Mouse (Mus musculus) heart, postnatal 14 days (tissue): ENCODE measurements at regions not wholly inside any gene's neighbourhood (a gene's known extent, or its start where the extent isn't known, plus 50 kb on each side); places are given as distances from the start of the nearest gene placed in this dataset.
"Not testable (repeated sequence)": the region's sequence is repeated elsewhere in the genome, so short reads cannot be mapped to it uniquely, and the experiment has no call there.

Source experiments
- DNase-seq, 2 experiments: peaks; one replicate each; pipeline ENCODE4 v3.0.0; 2021 to 2022
- intact Hi-C: fragments of 180-260 bp; cut with DNase I; formaldehyde crosslinking; loops from one replicate; pipeline ENCODE4 v1.15.1; 2025

GRCm38 (mm10) chr2:53276435-53276834 is 84.9 kb downstream of the Arl6ip6 start:
- DNase-seq = no peak
- intact Hi-C loops = no loop called here

- intact Hi-C loops = no loop called here
- no peak for DNase-seq
These were observed 110.3 kb downstream of the Arl6ip6 start for GRCm38 (mm10) chr2:53301712-53302423.

GRCm38 (mm10) chr2:53330680-53331079 is 139.2 kb downstream of the Arl6ip6 start:
- intact Hi-C loops = loop anchor here (2.0 kb wide), 1 partner anchor 754 kb away; the partner anchor contains the start of gene Rprm
- peak in 1 of 2 experiments; percentile 34 for DNase-seq

GRCm38 (mm10) chr2:53359026-53359425 is 167.5 kb downstream of the Arl6ip6 start:
- DNase-seq = no peak
- intact Hi-C loops = no loop called here

- intact Hi-C loops = no loop called here
- no peak for DNase-seq
These were observed 190.8 kb downstream of the Arl6ip6 start for GRCm38 (mm10) chr2:53382348-53382747.

- no peak for DNase-seq
- intact Hi-C loops = no loop called here
These were observed 193.1 kb downstream of the Arl6ip6 start for GRCm38 (mm10) chr2:53384545-53385176.

GRCm38 (mm10) chr2:53388652-53389051 is 197.1 kb downstream of the Arl6ip6 start:
- intact Hi-C loops = no loop called here
- DNase-seq = no peak

GRCm38 (mm10) chr2:53414471-53414870 is 222.9 kb downstream of the Arl6ip6 start:
- no peak for DNase-seq
- intact Hi-C loops = no loop called here

GRCm38 (mm10) chr2:53437046-53437815 is 245.7 kb downstream of the Arl6ip6 start:
- intact Hi-C loops = no loop called here
- no peak for DNase-seq

- intact Hi-C loops = not testable (repeated sequence)
- peak in 1 of 2 experiments; percentile 26 for DNase-seq
These were observed 248.8 kb downstream of the Arl6ip6 start for GRCm38 (mm10) chr2:53440301-53440700.

GRCm38 (mm10) chr2:53460265-53460664 is 268.7 kb downstream of the Arl6ip6 start:
- no peak for DNase-seq
- intact Hi-C loops = no loop called here

GRCm38 (mm10) chr2:53474455-53474854 is 282.9 kb downstream of the Arl6ip6 start:
- intact Hi-C loops = no loop called here
- DNase-seq = no peak

GRCm38 (mm10) chr2:53479051-53479450 is 287.5 kb downstream of the Arl6ip6 start:
- intact Hi-C loops, DNase-seq: not testable (repeated sequence)

GRCm38 (mm10) chr2:53488301-53488700 is 296.8 kb downstream of the Arl6ip6 start:
- intact Hi-C loops = no loop called here

GRCm38 (mm10) chr2:53490805-53491585 is 299.5 kb downstream of the Arl6ip6 start:
- DNase-seq = no peak
- intact Hi-C loops = no loop called here

More at GRCm38 (mm10) chr2:53488301-53488700, 296.8 kb downstream of the Arl6ip6 start:
- no peak for DNase-seq

GRCm38 (mm10) chr2:53492788-53493187 is 301.3 kb downstream of the Arl6ip6 start:
- no peak for DNase-seq
- intact Hi-C loops = no loop called here

- DNase-seq = no peak
- intact Hi-C loops = no loop called here
These were observed 310.2 kb downstream of the Arl6ip6 start for GRCm38 (mm10) chr2:53501657-53502274.

- intact Hi-C loops = no loop called here
- no peak for DNase-seq
These were observed 310.7 kb downstream of the Arl6ip6 start for GRCm38 (mm10) chr2:53502275-53502667.

- intact Hi-C loops = no loop called here
- no peak for DNase-seq
These were observed 350.6 kb downstream of the Arl6ip6 start for GRCm38 (mm10) chr2:53542097-53542496.

- intact Hi-C loops = no loop called here
- no peak for DNase-seq
These were observed 382.5 kb downstream of the Arl6ip6 start for GRCm38 (mm10) chr2:53574007-53574406.
